Mouse (Mus musculus): ENCODE data around the gene Ucma. TPM values are rescaled to one million over a fixed set of nuclear protein-coding genes. Genes with fewer than 3 reads are reported as not detected.

Gene Ucma
- total RNA-seq, 2 experiments from 2014 or later: not detected

Other genes with a start within 250 kb of the Ucma start
- gene Sephs1, start 94.6 kb upstream of the Ucma start, total RNA-seq (2021): 10 to 100 TPM; 13.7 to 16.1 TPM
- gene Phyh, start 57.1 kb upstream of the Ucma start, total RNA-seq (2021): 100 to 1,000 TPM; 763 to 822 TPM
- under 1 TPM; 0.11 to 0.33 TPM for gene Mcm10, start 36.7 kb downstream of the Ucma start, total RNA-seq (2021)
- 10 to 100 TPM; 64.7 to 65.2 TPM for gene Optn, start 87.9 kb downstream of the Ucma start, total RNA-seq (2021)
- 1 to 10 TPM; 3.2 to 3.7 TPM for gene Ccdc3, start 161.7 kb downstream of the Ucma start, total RNA-seq (2021)

Measured in heart, postnatal 36 days (tissue).